Mouse (Mus musculus) G1E (cell line): ENCODE data around the gene Anxa9.

Experiments used
- CTCF ChIP-seq: IDR thresholded peaks from 2 replicates; pipeline ENCODE4 v1.5.1; 2012; ENCODE audit warnings: low read depth, low read length, inconsistent platforms, mixed read lengths
- GATA2 ChIP-seq: IDR thresholded peaks from 2 replicates; pipeline ENCODE4 v1.6.1; 2012; ENCODE audit warnings: low read depth, low read length, inconsistent platforms, borderline replicate concordance
- TAL1 ChIP-seq: conservative IDR thresholded peaks from 2 replicates; pipeline ENCODE4 v1.6.1; 2012; ENCODE audit warnings: low read depth, low read length, inconsistent platforms, mixed read lengths

GRCm38 (mm10) chr3:95323429-95323828, 16.5 kb upstream of the Anxa9 start:
- no peak for TF ChIP-seq CTCF
- no peak for TF ChIP-seq TAL1
- TF ChIP-seq GATA2: no peak
